Mouse (Mus musculus) ES-Bruce4 (cell line): ENCODE measurements around the gene Fzd5.

Experiments used
- CTCF ChIP-seq: IDR thresholded peaks from one replicate; pipeline ENCODE4 v1.8.1; 2011; ENCODE audit warnings: low read depth, low read length
- EP300 ChIP-seq: IDR thresholded peaks from 2 replicates; pipeline ENCODE4 v1.6.1; 2011; ENCODE audit warnings: low read depth, low read length; ENCODE audit not compliant: insufficient read depth
- POLR2A ChIP-seq: IDR thresholded peaks from one replicate; pipeline ENCODE4 v1.8.1; 2011; ENCODE audit warnings: low read length; ENCODE audit not compliant: insufficient read depth

- no peak for TF ChIP-seq CTCF
- TF ChIP-seq POLR2A, result no peak
- TF ChIP-seq EP300, result no peak
Measured at GRCm38 (mm10) chr1:64755971-64756639, 18.6 kb upstream of the Fzd5 start.
